Mouse (Mus musculus): ENCODE results near the gene Gm5039.
"Not testable (repeated sequence)": the region's sequence is repeated elsewhere in the genome, so short reads cannot be mapped to it uniquely, and the experiment has no call there.

The Gm5039 gene

DNA sequence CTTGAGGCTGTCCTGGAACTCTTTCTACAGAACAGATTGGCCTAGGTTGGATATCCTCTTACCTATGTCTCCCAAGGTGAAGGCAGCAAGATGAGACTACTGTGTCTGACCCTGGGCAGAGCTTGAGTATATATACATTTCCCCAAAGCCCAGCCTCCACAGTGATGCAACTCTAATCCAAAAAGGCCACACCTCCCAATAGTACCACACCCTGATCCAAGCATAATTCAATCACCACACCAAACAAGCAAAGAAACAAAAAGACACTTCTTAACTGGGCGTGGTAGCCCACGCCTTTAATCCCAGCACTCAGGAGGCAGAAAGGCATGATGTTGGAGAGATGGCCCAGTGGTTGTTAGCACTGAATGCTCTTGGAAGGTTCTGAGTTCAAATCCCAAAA lies at the start of gene Gm5039:
TSS of gene Gm5039 (minus strand) at position 101 of the 400 bp plus-strand sequence.
- DNase-seq = not testable (repeated sequence)

DNA sequence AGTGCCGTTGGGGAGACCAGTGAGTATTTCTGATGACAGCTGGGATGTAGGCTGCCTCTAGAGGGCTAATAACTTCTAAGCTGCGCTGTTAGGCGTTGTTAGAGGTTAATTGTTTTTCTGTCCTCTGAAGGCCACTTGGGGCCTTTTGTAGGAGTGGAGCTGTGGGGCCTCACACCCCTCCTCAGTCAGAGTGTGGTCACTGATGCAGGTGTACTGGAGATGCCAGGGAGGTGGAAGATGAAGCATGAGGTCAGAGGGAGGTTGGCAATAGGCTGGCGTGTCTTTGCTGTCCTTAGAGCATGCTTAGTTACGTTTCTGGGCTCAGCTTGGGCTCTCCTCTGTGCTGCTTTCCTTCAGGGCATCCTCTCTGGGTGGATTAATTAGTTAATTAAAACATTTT lies 48.2 kb upstream of the Gm5039 start:
- DNase-seq = no peak

GRCm38 (mm10) chr12:88370321-88370720 lies 46.5 kb upstream of the Gm5039 start:
- not testable (repeated sequence) for DNase-seq

- DNase-seq = not testable (repeated sequence)
These were observed 45.9 kb upstream of the Gm5039 start for GRCm38 (mm10) chr12:88369690-88370089.

- no peak for DNase-seq
These were observed 44.8 kb upstream of the Gm5039 start for GRCm38 (mm10) chr12:88368618-88369017.

GRCm38 (mm10) chr12:88367673-88368072 lies 43.8 kb upstream of the Gm5039 start:
- no peak for DNase-seq

DNA sequence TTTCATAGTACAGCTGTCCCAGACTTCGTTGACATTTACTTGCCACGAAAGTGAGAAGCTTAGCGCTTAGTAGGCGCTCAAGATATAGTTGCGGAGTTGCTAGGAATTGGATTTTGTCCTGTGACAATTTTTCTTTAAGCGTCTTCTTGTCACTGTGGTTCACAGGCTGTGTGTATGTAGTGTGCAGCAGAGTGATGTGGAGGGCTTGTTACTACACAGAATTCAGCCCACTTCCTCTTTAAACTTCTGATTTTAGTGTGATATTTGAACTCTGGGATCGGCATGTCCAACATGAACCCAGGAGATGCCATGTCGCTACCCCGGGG lies 37.3 kb upstream of the Gm5039 start:
- no peak for DNase-seq

GRCm38 (mm10) chr12:88360441-88361119 lies 36.8 kb upstream of the Gm5039 start, which contains the start of gene Adck1:
Gene Adck1 (plus strand): TSS chr12:88360554.
- DNase-seq = peak; percentile 86

- DNase-seq = no peak
These were observed 30.4 kb upstream of the Gm5039 start for GRCm38 (mm10) chr12:88354182-88354702.

GRCm38 (mm10) chr12:88341286-88341685 lies 17.5 kb upstream of the Gm5039 start:
- not testable (repeated sequence) for DNase-seq

GRCm38 (mm10) chr12:88336662-88337413 lies 13.0 kb upstream of the Gm5039 start:
- DNase-seq = not testable (repeated sequence)

- DNase-seq = no peak
These were observed 9.3 kb downstream of the Gm5039 start for GRCm38 (mm10) chr12:88314556-88314955.

- DNase-seq = not testable (repeated sequence)
These were observed 26.7 kb downstream of the Gm5039 start for GRCm38 (mm10) chr12:88297171-88297570.

- DNase-seq = not testable (repeated sequence)
These were observed 30.7 kb downstream of the Gm5039 start for GRCm38 (mm10) chr12:88293082-88293481.

DNA sequence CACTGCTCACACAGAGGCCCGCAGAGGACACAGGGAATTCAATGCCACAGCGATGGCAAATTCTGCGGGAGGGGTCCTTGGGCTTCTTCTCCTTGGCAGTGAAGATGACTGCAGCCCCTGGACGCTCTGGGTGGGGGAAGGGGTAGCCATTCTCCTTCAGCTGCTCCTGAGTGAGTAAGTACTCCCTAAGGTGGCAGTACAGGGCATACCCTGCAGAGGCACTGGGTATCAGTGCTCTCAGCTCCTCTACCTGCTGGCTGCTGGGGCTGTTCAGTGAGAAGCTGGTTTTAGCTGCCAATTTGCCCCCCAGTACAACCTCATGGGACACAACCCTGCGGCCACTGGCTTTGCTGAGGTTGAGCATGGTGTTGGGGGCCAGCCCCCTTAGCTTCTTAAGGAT lies 38.6 kb downstream of the Gm5039 start:
- DNase-seq = not testable (repeated sequence)

GRCm38 (mm10) chr12:88274400-88274799 lies 49.4 kb downstream of the Gm5039 start, which contains the start of gene Gm5662:
Gene Gm5662 (minus strand): TSS chr12:88274500.
- DNase-seq = not testable (repeated sequence)

Measured in cerebellum, adult 11 months (tissue).